Mouse (Mus musculus): Measurements from ENCODE around the gene Camk2n1. TPM values are rescaled to one million over a fixed set of nuclear protein-coding genes. Genes with fewer than 3 reads are reported as not detected.
A peak's percentile ranks its signal among the peaks of the same experiment; 100 is the strongest.

The Camk2n1 gene
- polyA plus RNA-seq, 1 experiment from 2014 or later = 10.7 TPM

DNA sequence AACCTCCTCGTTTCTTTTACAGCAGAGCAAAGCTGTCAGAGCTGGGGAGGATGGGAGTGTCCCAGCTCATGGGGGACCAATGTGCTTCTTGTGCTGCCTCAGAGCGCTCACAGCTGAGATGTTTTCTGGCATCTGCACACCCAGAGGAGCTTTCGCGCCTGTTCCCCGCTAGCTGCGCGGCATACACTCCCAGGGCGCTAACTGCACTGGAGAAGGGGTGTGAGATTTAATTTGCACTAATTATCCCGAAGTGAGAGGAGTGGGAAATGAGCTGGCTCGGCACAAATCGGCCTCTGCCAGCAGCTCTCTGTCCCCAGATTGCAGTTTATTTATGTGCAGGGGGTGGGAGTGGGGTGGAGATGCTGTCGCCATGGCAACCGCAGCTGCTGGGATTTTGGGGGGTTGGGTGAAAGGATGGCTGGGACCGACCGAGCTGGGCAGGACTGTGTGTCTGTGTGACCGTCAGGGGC, 50.6 kb downstream of the Camk2n1 start:
- peak overlapping the region; percentile 41 for H3K4me2 ChIP-seq (replicated peaks)
- H3K27me3 ChIP-seq = no peaks in the 10 kb centered on the region
- H3K4me3 ChIP-seq = peak overlapping the region; percentile 17
- H3K9ac ChIP-seq (replicated peaks) = no peak overlapping the region
- 0% methylated on average over 16 of the region's 16 CpGs for WGBS
- H3K36me3 ChIP-seq = no peaks in the 10 kb centered on the region
- ATAC-seq (replicated peaks) = peak; percentile 93
- H3K9me3 ChIP-seq = no peaks in the 10 kb centered on the region
- H3K4me1 ChIP-seq = peaks cover 23% of the 10 kb centered on the region
- peak overlapping the region; percentile 88 for H3K27ac ChIP-seq (replicated peaks)

DNA sequence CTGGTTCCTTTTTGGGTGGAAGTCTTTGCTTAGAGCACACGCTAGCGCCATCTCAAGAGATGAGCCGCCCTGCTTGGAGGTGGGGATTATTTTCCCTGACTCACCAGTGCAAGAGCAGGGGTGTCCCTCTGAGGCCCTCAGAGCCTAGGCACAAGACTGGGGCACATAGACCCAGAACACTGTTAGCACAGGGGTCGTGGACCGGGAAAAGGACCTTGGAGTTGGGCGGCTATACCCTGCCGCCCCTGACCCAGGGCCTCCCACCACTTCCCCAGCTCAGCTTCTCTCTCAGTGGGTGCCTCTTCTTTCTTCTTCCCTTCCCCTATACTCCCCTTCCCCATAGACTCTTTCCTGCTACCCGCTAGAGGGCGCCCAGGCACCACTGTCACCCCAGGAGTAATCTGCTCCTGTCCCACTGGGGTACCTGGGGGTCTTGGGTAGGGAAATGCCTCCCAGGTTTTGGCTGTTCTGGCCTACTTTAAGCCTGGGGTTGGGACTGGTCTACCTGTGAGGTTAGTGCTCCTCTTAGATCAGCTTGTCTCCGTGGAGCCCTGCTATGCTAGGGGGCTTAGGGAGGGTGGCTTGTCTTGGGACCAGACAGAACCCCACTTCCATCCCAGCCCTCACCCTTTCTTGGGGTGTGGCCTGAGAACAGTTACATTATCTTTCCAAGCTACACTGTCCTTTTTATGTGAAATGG, 51.2 kb downstream of the Camk2n1 start:
- Histone ChIP-seq H3K9me3 (no peaks in the 10 kb centered on the region), H3K4me2 (replicated peaks) (peak overlapping the region; percentile 41), H3K27ac (replicated peaks) (peak overlapping the region; percentile 88), H3K36me3 (no peaks in the 10 kb centered on the region), H3K27me3 (no peaks in the 10 kb centered on the region), H3K4me1 (peaks cover 23% of the 10 kb centered on the region), H3K4me3 (peak overlapping the region; percentile 17), H3K9ac (replicated peaks) (no peak overlapping the region)
- peak; percentile 60 for ATAC-seq (replicated peaks)
- 3% methylated on average over 10 of the region's 10 CpGs for WGBS

DNA sequence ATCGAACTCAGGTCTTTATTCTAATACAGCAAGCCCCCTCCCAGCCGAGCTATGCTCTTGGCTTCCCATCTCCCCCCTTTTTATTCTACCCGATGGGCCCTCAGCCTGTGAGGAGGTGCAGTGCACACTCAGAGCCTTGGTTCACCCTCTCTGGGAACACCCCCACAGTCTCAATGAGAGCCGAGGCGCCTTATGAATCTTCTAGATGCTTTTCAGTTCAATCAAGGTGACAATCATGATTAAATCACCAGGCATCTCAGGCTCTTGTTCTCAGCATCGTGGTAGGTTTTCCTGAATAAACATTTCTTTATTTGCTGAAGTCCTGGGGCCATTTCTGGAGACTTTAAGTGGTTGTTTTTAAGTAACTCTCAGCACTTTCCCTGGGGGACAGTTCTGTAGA, 53.8 kb downstream of the Camk2n1 start:
- no peak overlapping the region for H3K27ac ChIP-seq (replicated peaks)
- H3K27me3 ChIP-seq = no peaks in the 10 kb centered on the region
- ATAC-seq (replicated peaks) = no peak
- H3K9me3 ChIP-seq = no peaks in the 10 kb centered on the region
- no peak overlapping the region for H3K9ac ChIP-seq (replicated peaks)
- WGBS = 64% methylated on average over 6 of the region's 6 CpGs
- H3K4me3 ChIP-seq = no peak overlapping the region
- no peak overlapping the region for H3K4me2 ChIP-seq (replicated peaks)
- no peaks in the 10 kb centered on the region for H3K36me3 ChIP-seq
- H3K4me1 ChIP-seq = peaks cover 23% of the 10 kb centered on the region

Other genes starting within 250 kb of the Camk2n1 start
- 261 and 262 TPM in 2 replicates for gene Hp1bp3, start 238.0 kb upstream of the Camk2n1 start, polyA plus RNA-seq (2015; fragmentation: Nextera tagmentation; extraction: Ambion mirVana)
- 5.9 and 6.8 TPM in 2 replicates for gene Sh2d5, start 203.9 kb upstream of the Camk2n1 start, polyA plus RNA-seq (2015; fragmentation: Nextera tagmentation; extraction: Ambion mirVana)
- 1.4 and 1.6 TPM in 2 replicates for gene Kif17, start 203.9 kb upstream of the Camk2n1 start, polyA plus RNA-seq (2015; fragmentation: Nextera tagmentation; extraction: Ambion mirVana)
- gene Ddost, start 149.6 kb upstream of the Camk2n1 start, polyA plus RNA-seq (2015; fragmentation: Nextera tagmentation; extraction: Ambion mirVana) = 178 and 183 TPM in 2 replicates
- gene Pink1, start 128.0 kb upstream of the Camk2n1 start, polyA plus RNA-seq (2015; fragmentation: Nextera tagmentation; extraction: Ambion mirVana) = 89.6 and 98.5 TPM in 2 replicates
- gene Cda, start 86.3 kb upstream of the Camk2n1 start, polyA plus RNA-seq (2015; fragmentation: Nextera tagmentation; extraction: Ambion mirVana) = 1.4 and 2.2 TPM in 2 replicates
- gene Fam43b, start 57.8 kb upstream of the Camk2n1 start, polyA plus RNA-seq (2015; fragmentation: Nextera tagmentation; extraction: Ambion mirVana) = 4.7 and 7.2 TPM in 2 replicates
- 18.5 and 19.0 TPM in 2 replicates for gene Mul1, start 19.6 kb upstream of the Camk2n1 start, polyA plus RNA-seq (2015; fragmentation: Nextera tagmentation; extraction: Ambion mirVana)
- gene Vwa5b1, start 181.6 kb downstream of the Camk2n1 start, polyA plus RNA-seq (2015; fragmentation: Nextera tagmentation; extraction: Ambion mirVana) = 0.74 and 1.2 TPM in 2 replicates